Mouse (Mus musculus) bone marrow macrophage, adult 2 months (primary cell): ENCODE results near the gene Snrnp35.

Source experiments
- CTCF ChIP-seq: IDR thresholded peaks from 2 replicates; pipeline ENCODE4 v1.5.1; 2012; ENCODE audit warnings: low read depth, mild to moderate bottlenecking, low read length, moderate library complexity
- POLR2A ChIP-seq: IDR thresholded peaks from 2 replicates; pipeline ENCODE4 v1.6.1; 2012; ENCODE audit warnings: mild to moderate bottlenecking, low read depth, low read length, borderline replicate concordance

- TF ChIP-seq POLR2A: no peak
- no peak for TF ChIP-seq CTCF
Observed at GRCm38 (mm10) chr5:124463462-124463861, 19.5 kb upstream of the Snrnp35 start.
